Mouse (Mus musculus) heart, embryonic 16.5 days (tissue): ENCODE measurements around the gene Sema4a. TPM values are rescaled to one million over a fixed set of nuclear protein-coding genes. Genes with fewer than 3 reads are reported as not detected.

Experiments
- ATAC-seq: fragments of 200-750 bp; cut with Nextera tagmentation; replicated peaks from 2 replicates; pipeline ENCODE4 v1.8.0; 2017; ENCODE audit warnings: moderate number of reproducible peaks; ENCODE audit not compliant: insufficient read depth, low FRiP score; ENCODE audit errors: extremely low read depth
- H3K27ac ChIP-seq: fragments of 300-500 bp; sonication (generic); 2 replicates; pipeline ENCODE4 v1.5.1; 2014; ENCODE audit warnings: mild to moderate bottlenecking, low read length, control low read depth, moderate library complexity
- H3K27me3 ChIP-seq: fragments of 300-500 bp; sonication (generic); 2 replicates; pipeline ENCODE4 v1.6.1; 2014; ENCODE audit warnings: low read length, mixed read lengths; ENCODE audit not compliant: control insufficient read depth, insufficient read depth
- H3K36me3 ChIP-seq: fragments of 300-500 bp; sonication (generic); 2 replicates; pipeline ENCODE4 v1.6.1; 2014; ENCODE audit not compliant: control insufficient read depth, insufficient read depth
- H3K4me1 ChIP-seq: fragments of 300-500 bp; sonication (generic); 2 replicates; pipeline ENCODE4 v1.6.1; 2014; ENCODE audit warnings: low read length, mixed read lengths; ENCODE audit not compliant: control insufficient read depth, insufficient read depth
- H3K4me2 ChIP-seq: fragments of 300-500 bp; sonication (generic); 2 replicates; pipeline ENCODE4 v1.6.1; 2014; ENCODE audit warnings: low read depth, mild to moderate bottlenecking, control low read depth, low read length
- H3K4me3 ChIP-seq: fragments of 300-500 bp; sonication (generic); 2 replicates; pipeline ENCODE4 v1.5.1; 2014; ENCODE audit warnings: mild to moderate bottlenecking, control low read depth, low read length
- H3K9ac ChIP-seq: fragments of 300-500 bp; sonication (generic); 2 replicates; pipeline ENCODE4 v1.6.1; 2014; ENCODE audit warnings: low read length, control low read depth
- H3K9me3 ChIP-seq: fragments of 300-500 bp; sonication (generic); replicated peaks from 2 replicates; pipeline ENCODE4 v1.6.1; 2016; ENCODE audit warnings: low read length; ENCODE audit not compliant: control insufficient read depth
- WGBS: fragments of 180-500 bp; shearing (Covaris S2); extraction: QIAGEN DNeasy Blood & Tissue Kit; methylation state at CpG from one replicate; pipeline ENCODE4 v1.1.7; 2014; 5-methylcytosine and 5-hydroxymethylcytosine counted together
- polyA plus RNA-seq: library from polyadenylated mRNA; unstranded; fragments of >200 nt; fragmentation: Nextera tagmentation; extraction: Ambion mirVana; gene quantifications from 2 replicates; pipeline ENCODE4 v1.2.1, GENCODE M21; 2015

Sema4a gene
- polyA plus RNA-seq, 1 experiment from 2014 or later = 3.7 TPM

DNA sequence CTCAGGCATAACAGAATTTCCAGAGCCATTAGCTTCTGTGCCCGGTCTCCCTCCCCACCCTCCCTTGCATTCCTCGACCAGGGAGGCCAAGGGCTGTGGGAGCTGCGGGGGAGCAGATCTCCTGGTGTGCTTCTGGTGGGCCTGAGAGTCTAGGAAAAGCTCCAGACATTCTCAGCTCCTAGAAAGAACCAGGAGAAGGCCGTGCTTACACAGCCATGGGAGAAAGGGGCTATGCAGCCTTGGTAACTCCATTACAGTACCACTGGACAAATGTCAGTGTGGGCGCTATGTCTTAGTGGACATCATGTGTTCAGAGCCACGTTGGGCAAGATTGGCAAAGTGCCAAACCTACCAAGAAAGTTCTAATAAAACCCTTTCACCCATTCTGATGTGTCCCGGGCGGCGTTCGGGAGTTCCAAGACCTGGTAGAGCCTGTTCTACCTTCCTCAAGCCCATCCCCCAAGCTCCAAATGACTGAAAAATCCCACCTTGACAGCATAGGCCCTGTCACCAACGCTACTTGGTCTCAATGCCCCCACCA, 41.1 kb upstream of the Sema4a start:
- Histone ChIP-seq H3K36me3 (no peaks in the 10 kb centered on the region), H3K9me3 (no peaks in the 10 kb centered on the region), H3K4me3 (peak overlapping the region; percentile 71), H3K9ac (peak overlapping the region; percentile 91), H3K4me2 (peak overlapping the region; percentile 94), H3K27me3 (no peaks in the 10 kb centered on the region), H3K27ac (peak overlapping the region; percentile 90), H3K4me1 (peaks cover 30% of the 10 kb centered on the region)
- ATAC-seq = 0 out of 2 replicates have a peak, but pooled peaks have one; percentile 1
- 18% methylated on average over 11 of the region's 11 CpGs for whole genome bisulfite sequencing

DNA sequence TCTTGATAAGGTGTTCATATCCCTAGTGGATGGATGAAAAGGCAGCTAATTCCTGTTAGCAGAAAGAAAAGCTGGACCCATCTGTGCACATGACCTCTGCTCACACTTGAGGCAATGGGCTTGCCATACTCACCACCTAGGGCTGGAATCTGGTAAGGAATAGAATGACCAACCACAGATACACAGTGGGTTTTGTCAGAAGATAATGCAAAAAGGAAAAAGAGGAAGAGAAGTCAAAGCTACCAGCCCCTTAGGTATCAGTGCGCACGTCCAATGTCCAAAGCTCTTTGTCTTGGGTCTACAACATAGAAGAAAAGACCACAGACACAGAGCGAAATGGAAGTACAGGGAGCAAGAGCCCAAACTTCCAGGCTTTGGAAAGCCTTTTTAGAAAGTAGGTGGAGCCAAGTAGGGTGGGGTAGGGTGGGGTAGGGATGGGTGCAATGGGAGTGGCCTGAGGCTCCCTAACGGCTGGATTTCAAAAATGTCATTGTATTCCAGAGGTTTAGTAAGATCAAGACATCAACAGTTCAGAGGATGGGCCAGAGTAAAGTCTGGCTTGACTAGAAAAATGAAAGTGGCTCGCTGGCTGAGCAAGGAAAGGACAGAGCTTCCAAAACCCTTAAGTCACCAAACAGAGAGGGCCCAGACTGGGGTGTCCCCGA, 40.5 kb upstream of the Sema4a start:
- peak overlapping the region; percentile 91 for H3K9ac ChIP-seq
- no peaks in the 10 kb centered on the region for H3K27me3 ChIP-seq
- ATAC-seq = no peak
- WGBS = 51% methylated on average over 6 of the region's 6 CpGs
- peaks cover 34% of the 10 kb centered on the region for H3K4me1 ChIP-seq
- peak overlapping the region; percentile 94 for H3K4me2 ChIP-seq
- no peaks in the 10 kb centered on the region for H3K9me3 ChIP-seq
- H3K27ac ChIP-seq = peak overlapping the region; percentile 90
- H3K4me3 ChIP-seq = peak overlapping the region; percentile 71
- H3K36me3 ChIP-seq = no peaks in the 10 kb centered on the region

DNA sequence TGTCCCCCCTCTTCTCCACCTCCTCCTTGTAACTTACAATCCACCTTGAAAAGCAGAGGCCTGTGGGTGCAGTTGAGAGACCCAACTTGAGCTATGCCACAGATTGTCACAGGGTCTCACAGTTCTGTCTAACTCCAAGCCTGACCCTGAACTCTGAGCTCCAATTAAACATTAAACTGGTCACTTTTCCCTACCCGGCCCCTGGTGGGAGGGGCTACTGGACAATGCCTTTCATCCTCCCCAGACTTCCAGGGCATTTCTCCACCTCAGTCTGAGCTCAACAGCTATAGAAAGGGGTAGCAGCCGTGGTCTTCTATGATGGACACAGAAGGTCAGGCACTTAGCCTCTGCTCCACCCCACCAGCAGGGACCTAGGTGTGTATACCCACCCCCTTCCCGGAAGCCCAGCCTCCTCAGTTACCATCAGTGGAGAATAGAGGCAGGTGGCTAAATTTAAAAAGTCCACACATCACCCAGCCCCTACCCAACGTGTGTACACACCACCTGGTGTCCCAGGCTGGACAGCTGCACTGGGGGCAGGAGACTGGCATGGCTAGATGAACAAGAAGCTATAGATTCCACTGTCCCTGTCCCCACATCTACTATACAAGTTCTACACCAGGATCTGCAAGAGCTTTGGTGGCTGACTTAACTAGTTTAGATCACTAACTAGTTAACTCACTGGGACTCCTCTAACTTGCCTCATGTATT, 39.8 kb upstream of the Sema4a start:
- Histone ChIP-seq H3K4me2 (peak overlapping the region; percentile 94), H3K27me3 (no peaks in the 10 kb centered on the region), H3K36me3 (no peaks in the 10 kb centered on the region), H3K27ac (no peak overlapping the region), H3K9ac (peak overlapping the region; percentile 91), H3K4me1 (peaks cover 41% of the 10 kb centered on the region), H3K4me3 (peak overlapping the region; percentile 71), H3K9me3 (no peaks in the 10 kb centered on the region)
- WGBS = 49% methylated on average over 4 of the region's 4 CpGs
- no peak for ATAC-seq

DNA sequence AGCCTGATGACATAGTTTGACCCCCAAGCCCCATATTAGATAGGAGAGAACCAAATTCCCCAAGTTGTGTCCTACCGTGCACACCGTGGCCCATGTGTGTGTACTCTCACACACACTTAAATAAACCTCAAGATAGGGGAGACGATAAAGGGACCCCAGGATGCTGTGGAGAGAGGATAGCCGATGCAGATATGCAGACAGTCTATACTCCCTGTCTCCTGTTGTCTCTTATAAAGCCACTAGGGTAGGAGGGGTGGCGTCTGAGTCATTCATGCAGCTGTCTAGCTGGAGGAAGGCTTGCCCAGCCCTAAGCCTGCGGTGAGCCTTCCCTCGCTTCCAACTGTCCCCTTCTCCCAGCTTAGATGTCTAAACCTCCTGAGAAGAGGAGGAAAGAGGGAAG, 39.1 kb upstream of the Sema4a start:
- Histone ChIP-seq H3K27me3 (no peaks in the 10 kb centered on the region), H3K9me3 (no peaks in the 10 kb centered on the region), H3K4me1 (peaks cover 48% of the 10 kb centered on the region), H3K9ac (no peak overlapping the region), H3K4me3 (no peak overlapping the region), H3K36me3 (no peaks in the 10 kb centered on the region), H3K27ac (no peak overlapping the region), H3K4me2 (no peak overlapping the region)
- ATAC-seq = no peak
- 84% methylated on average over 7 of the region's 7 CpGs for WGBS

DNA sequence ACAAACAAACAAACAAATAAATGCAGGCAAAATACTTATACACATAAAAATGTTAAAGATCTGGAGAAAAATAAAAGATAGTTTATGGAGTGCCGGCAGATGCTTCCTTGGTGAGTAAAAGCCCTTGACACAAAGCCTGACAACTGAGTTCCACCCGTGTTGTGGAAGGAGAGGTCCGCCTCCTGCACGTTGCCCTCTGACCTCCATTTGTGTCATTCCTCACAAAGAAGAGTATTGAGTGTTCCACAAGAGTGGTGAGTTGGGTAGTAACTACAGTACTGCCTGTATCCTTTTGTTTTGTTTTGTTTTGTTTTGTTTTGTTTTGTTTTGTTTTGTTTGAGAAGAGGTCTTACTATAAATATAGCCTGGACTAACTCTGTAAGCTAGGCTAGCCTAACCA, 38.6 kb upstream of the Sema4a start:
- WGBS = 84% methylated on average over 4 of the region's 4 CpGs

DNA sequence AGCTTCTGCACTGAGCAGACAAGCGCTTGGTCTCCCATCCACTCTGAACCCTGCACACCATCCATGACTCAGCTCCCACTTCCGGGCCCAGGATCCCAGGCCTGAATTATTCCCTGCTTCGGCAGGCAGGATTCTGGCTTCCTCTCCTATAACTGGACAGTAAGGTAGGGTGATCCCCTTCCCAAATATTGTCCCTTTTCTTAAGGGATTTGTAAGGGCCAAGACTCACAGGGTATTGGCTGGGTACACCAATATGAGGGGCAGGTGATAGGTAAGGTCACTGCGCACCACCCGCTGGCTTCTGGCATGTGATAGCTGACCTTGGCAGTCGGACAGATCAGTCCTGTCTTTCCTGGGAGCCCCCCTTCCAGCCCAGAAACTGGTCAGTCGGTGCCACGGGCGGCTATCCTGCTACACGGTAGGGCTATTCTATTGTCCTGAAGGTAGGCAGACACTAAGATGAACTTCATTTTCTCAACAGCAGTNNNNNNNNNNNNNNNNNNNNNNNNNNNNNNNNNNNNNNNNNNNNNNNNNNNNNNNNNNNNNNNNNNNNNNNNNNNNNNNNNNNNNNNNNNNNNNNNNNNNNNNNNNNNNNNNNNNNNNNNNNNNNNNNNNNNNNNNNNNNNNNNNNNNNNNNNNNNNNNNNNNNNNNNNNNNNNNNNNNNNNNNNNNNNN, 34.9 kb upstream of the Sema4a start:
- peak overlapping the region; percentile 97 for H3K27ac ChIP-seq
- H3K4me3 ChIP-seq = no peak overlapping the region
- no peak for ATAC-seq
- H3K27me3 ChIP-seq = no peaks in the 10 kb centered on the region
- H3K4me1 ChIP-seq = peaks cover 60% of the 10 kb centered on the region
- H3K9me3 ChIP-seq = no peaks in the 10 kb centered on the region
- no peak overlapping the region for H3K4me2 ChIP-seq
- 65% methylated on average over 10 of the region's 10 CpGs for WGBS
- H3K9ac ChIP-seq = peak overlapping the region; percentile 62; the same call in 1 of the 2 replicates
- H3K36me3 ChIP-seq = no peaks in the 10 kb centered on the region

More for the DNA sequence above, 38.6 kb upstream of the Sema4a start:
- Histone ChIP-seq H3K36me3 (no peaks in the 10 kb centered on the region), H3K4me3 (no peak overlapping the region), H3K27ac (no peak overlapping the region), H3K4me1 (peaks cover 53% of the 10 kb centered on the region), H3K4me2 (no peak overlapping the region), H3K27me3 (no peaks in the 10 kb centered on the region), H3K9me3 (no peaks in the 10 kb centered on the region), H3K9ac (no peak overlapping the region)
- ATAC-seq = no peak

DNA sequence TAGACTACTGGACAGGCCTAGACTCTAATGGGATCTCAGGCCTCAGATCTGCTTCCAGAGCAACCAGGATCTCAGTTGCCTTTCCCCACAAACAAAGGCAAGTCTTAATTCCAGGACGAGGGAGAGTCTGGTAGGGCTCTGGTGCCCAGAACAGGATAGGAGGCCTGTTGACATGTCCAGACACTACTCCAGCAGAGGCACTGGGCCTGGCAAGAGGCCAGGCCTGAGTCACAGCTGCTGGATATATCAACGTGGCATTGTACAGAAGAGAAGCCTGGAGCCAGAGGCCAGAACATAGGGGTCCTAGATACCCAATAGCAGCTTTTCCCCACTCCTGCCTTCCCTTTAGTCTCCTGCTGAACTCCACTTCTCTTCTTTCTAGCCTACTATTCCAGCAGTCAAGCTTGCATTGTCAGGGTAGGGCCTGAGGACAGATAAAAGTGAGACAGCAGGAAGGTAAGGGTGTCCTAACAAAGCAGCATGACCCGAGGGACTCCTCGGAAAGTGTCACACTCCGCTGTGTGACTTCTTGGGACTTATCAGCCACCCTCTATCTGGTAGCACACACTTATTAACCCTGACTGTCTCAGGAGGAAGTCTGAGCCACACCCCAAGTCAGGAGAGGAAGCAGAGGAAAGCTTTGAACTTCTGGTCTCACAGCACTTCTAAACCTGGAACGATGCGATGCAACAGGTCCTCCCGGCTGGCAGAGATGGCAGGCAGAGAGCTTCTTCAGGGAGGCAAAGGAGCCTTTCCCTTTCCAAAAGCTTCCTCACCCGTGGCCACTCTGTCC, 34.0 kb upstream of the Sema4a start:
- Histone ChIP-seq H3K27ac (peak overlapping the region; percentile 97), H3K4me2 (peak overlapping the region; percentile 23), H3K9ac (peak overlapping the region; percentile 62), H3K4me3 (no peak overlapping the region), H3K36me3 (no peaks in the 10 kb centered on the region), H3K4me1 (peaks cover 63% of the 10 kb centered on the region), H3K9me3 (no peaks in the 10 kb centered on the region), H3K27me3 (no peaks in the 10 kb centered on the region)
- ATAC-seq = peak; percentile 41
- WGBS = 25% methylated on average over 9 of the region's 9 CpGs

DNA sequence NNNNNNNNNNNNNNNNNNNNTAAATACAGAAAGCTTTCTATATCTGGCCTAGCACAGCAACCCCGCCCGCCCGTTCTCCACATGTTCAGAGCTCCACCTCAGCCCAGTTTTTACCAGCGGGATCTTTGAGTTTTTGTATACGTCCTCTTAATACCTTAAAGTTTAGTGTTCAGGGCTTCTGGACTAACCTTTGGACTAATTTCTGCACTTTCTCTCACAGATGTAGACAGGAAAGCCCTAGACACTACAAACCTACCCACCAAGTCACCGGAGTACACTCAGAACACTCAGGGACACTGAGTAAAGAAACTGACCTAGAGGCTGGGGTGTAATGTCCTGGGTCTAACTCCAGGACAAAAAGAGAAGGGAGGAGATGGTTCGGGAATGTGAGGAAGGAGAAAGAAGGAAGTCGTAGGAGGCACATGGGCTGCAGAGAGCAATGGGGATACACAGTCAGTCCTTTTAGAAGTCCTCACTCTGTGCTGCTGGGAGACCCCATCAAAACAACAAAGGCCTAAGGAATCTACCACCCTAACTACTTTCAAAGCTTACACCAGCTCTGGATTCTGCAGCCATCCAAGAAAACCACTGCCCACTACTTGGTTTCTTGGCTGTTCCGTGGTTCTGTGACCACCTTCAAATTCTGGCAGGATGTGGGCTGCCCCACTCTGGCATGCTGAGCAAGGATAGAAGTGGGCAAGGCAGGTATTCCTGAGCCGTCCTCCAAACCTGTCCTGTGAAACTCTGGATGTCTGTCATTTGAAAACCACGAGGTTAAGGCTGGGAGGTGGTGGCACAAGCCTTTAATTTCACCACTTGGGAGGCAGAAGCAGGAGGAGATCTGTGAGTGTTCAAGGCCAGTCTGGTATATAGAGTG, 33.0 kb upstream of the Sema4a start:
- no peak for ATAC-seq
- Histone ChIP-seq H3K4me2 (peak overlapping the region; percentile 71), H3K9me3 (no peaks in the 10 kb centered on the region), H3K4me3 (no peak overlapping the region), H3K36me3 (no peaks in the 10 kb centered on the region), H3K9ac (peak overlapping the region; percentile 85), H3K27ac (peak overlapping the region; percentile 97), H3K4me1 (peaks cover 73% of the 10 kb centered on the region), H3K27me3 (no peaks in the 10 kb centered on the region)
- WGBS = 66% methylated on average over 11 of the region's 11 CpGs
